In the genomic region with DNA sequence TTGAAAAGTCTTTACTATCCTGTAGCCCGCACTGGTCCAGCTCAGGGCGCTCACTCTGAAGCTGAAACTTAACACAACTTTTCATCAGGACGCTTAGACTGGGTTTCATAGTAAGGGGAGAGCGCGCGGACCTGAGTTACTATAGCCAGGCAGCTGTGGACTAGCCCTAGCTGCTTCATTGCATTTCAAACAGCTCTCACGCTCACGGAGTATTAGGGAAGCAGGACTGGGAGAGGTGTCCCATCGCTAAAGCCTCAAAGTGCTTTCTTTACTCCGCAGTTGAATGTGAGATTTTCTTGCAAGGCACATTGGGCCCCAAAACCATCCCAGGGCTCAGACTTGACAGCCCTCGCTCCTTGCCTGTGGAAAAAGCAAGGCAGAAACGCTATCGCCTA, we compare ENCODE assay signal across 8 mouse cellular contexts. TPM values are rescaled to one million over a fixed set of nuclear protein-coding genes. Genes with fewer than 3 reads are reported as not detected.
A peak's percentile ranks its signal among the peaks of the same experiment; 100 is the strongest.
DNase-seq lines count a peak whose midpoint lies in the region; ATAC-seq and TF ChIP-seq lines count a peak whose summit lies in the region.

No protein-coding gene starts in this region.

- no peak overlapping the region for H3K27ac ChIP-seq in heart, embryonic 12.5 days (ENCODE audit: poor library complexity, severe bottlenecking)
- no peak overlapping the region for H3K27ac ChIP-seq in ES-Bruce4 (ENCODE audit: insufficient read depth, low read length)
- no peak overlapping the region for H3K27ac ChIP-seq in forebrain, embryonic 13.5 days
- H3K27ac ChIP-seq in midbrain, embryonic 10.5 days (replicated peaks), result peak overlapping the region; percentile 83

- H3K9me3 ChIP-seq in heart, embryonic 12.5 days (replicated peaks), result peaks cover 5% of the 10 kb centered on the region; the same call in 1 of the 2 replicates
- H3K9me3 ChIP-seq in ES-Bruce4 (replicated peaks; ENCODE audit: control insufficient read depth, insufficient read depth, low read length, poor library complexity, severe bottlenecking), result no peaks in the 10 kb centered on the region
- no peaks in the 10 kb centered on the region for H3K9me3 ChIP-seq in forebrain, embryonic 13.5 days (replicated peaks)
- H3K9me3 ChIP-seq in midbrain, embryonic 10.5 days (replicated peaks), result 0 out of 2 replicates have a peak, but pooled peaks cover 4% of the 10 kb centered on the region

- no peak for ATAC-seq in heart, embryonic 12.5 days (ENCODE audit: insufficient number of reproducible peaks, low FRiP score)
- ATAC-seq in forebrain, embryonic 13.5 days, result no peak
- no peak for ATAC-seq in inflammation-experienced regulatory T-cells, adult 6 months

- peaks cover 8% of the 10 kb centered on the region for H3K4me1 ChIP-seq in heart, embryonic 12.5 days (replicated peaks)
- no peaks in the 10 kb centered on the region for H3K4me1 ChIP-seq in ES-Bruce4 (ENCODE audit: control insufficient read depth, insufficient read depth, low read length)
- peaks cover 16% of the 10 kb centered on the region for H3K4me1 ChIP-seq in forebrain, embryonic 13.5 days
- H3K4me1 ChIP-seq in midbrain, embryonic 10.5 days, result peaks cover 45% of the 10 kb centered on the region

- 3% methylated on average over 13 of the region's 13 CpGs for whole genome bisulfite sequencing in heart, embryonic 12.5 days
- 2% methylated on average over 13 of the region's 13 CpGs for WGBS in forebrain, embryonic 13.5 days
- WGBS in midbrain, embryonic 10.5 days, result 1% methylated on average over 13 of the region's 13 CpGs

- DNase-seq in heart, postnatal 25 days (ENCODE audit: low spot score), result no peak
- peak; percentile 45 for DNase-seq in midbrain, embryonic 10.5 days (ENCODE audit: low spot score)
- DNase-seq in gastrocnemius, adult 8-10 months (ENCODE audit: low spot score in 2 of 2), result no peak
- DNase-seq in right cerebral cortex, postnatal 25 days, result no peak

- TF ChIP-seq POLR2A in ES-Bruce4 (IDR thresholded peaks at IDR 0.05; ENCODE audit: insufficient read depth, low read length), result no peak

- peak overlapping the region; percentile 56 for H3K4me3 ChIP-seq in heart, embryonic 12.5 days
- peak overlapping the region; percentile 46 for H3K4me3 ChIP-seq in ES-Bruce4 (ENCODE audit: low read depth, low read length)
- peak overlapping the region; percentile 57 for H3K4me3 ChIP-seq in forebrain, embryonic 13.5 days
- H3K4me3 ChIP-seq in midbrain, embryonic 10.5 days, result peak overlapping the region; percentile 70

- no peak overlapping the region for H3K9ac ChIP-seq in heart, embryonic 12.5 days
- peak overlapping the region; percentile 76; the same call in 1 of the 2 replicates for H3K9ac ChIP-seq in ES-Bruce4 (ENCODE audit: low read depth, poor library complexity, severe bottlenecking)
- peak overlapping the region; percentile 68 for H3K9ac ChIP-seq in forebrain, embryonic 13.5 days

- no peaks in the 10 kb centered on the region for H3K36me3 ChIP-seq in heart, embryonic 12.5 days
- no peaks in the 10 kb centered on the region for H3K36me3 ChIP-seq in ES-Bruce4 (ENCODE audit: control insufficient read depth, insufficient read depth, low read length, poor library complexity, severe bottlenecking)
- no peaks in the 10 kb centered on the region for H3K36me3 ChIP-seq in forebrain, embryonic 13.5 days (ENCODE audit: poor library complexity, severe bottlenecking)
- no peaks in the 10 kb centered on the region for H3K36me3 ChIP-seq in midbrain, embryonic 10.5 days

- no peak for TF ChIP-seq CTCF in ES-Bruce4 (IDR thresholded peaks at IDR 0.05; ENCODE audit: low read depth, low read length)

- peak overlapping the region; percentile 87 for H3K4me2 ChIP-seq in heart, embryonic 12.5 days
- peak overlapping the region; percentile 95 for H3K4me2 ChIP-seq in forebrain, embryonic 13.5 days

- TF ChIP-seq EP300 in ES-Bruce4 (IDR thresholded peaks at IDR 0.05; ENCODE audit: insufficient read depth, low read depth, low read length), result no peak

- H3K27me3 ChIP-seq in heart, embryonic 12.5 days (replicated peaks), result peaks cover 69% of the 10 kb centered on the region
- peaks cover 4% of the 10 kb centered on the region for H3K27me3 ChIP-seq in ES-Bruce4 (ENCODE audit: control insufficient read depth, insufficient read depth, low read length, poor library complexity, severe bottlenecking)
- peaks cover 53% of the 10 kb centered on the region for H3K27me3 ChIP-seq in forebrain, embryonic 13.5 days
- peaks cover 66% of the 10 kb centered on the region for H3K27me3 ChIP-seq in midbrain, embryonic 10.5 days (ENCODE audit: low read depth, poor library complexity, severe bottlenecking)

- intact Hi-C loops in heart, postnatal 25 days (cut with DNase I), result no loop called here

RNA-seq across cellular contexts. Expression of a gene that starts 0.8 kb away (rescaled TPM):
- 0.13 TPM in 2 replicates for polyA plus RNA-seq in heart, embryonic 12.5 days (2016; fragmentation: Nextera tagmentation; extraction: Ambion mirVana)
- 1 to 10 TPM; 1.4 to 1.8 TPM for total RNA-seq in heart, postnatal 25 days (2021)
- 1.3 and 3.2 TPM in 2 replicates for polyA plus RNA-seq in ES-Bruce4 (2011; ENCODE audit: insufficient read depth, insufficient read length, low read depth, missing spikeins)
- 2.5 and 4.3 TPM in 2 replicates for polyA plus RNA-seq in forebrain, embryonic 13.5 days (2015; fragmentation: Nextera tagmentation; extraction: Ambion mirVana)
- polyA plus RNA-seq in midbrain, embryonic 10.5 days (2016; fragmentation: Nextera tagmentation; extraction: Ambion mirVana), result 9.6 and 14.2 TPM in 2 replicates
- 1 to 10 TPM; 1.1 to 4.7 (median 1.7) TPM for total RNA-seq in gastrocnemius, adult 8-10 months (2022)
- polyA plus RNA-seq in inflammation-experienced regulatory T-cells, adult 6 months (2017; shearing (Covaris generic)), result 10 to 100 TPM in 2 of 3 experiments, 1 to 10 TPM in 1; 4.5 to 17.0 (median 13.2) TPM
